Mouse (Mus musculus) E14TG2a.4 (cell line): ENCODE data around the gene Srpr.

ENCODE experiments used
- CTCF ChIP-seq: conservative IDR thresholded peaks from 2 replicates; pipeline ENCODE4 v1.5.1; 2014; ENCODE audit warnings: low read length
- NANOG ChIP-seq: IDR thresholded peaks from 2 replicates; pipeline ENCODE4 v1.6.1; 2014; ENCODE audit warnings: borderline replicate concordance, low read length, mixed read lengths
- POU5F1 ChIP-seq: IDR thresholded peaks from 2 replicates; pipeline ENCODE4 v1.6.1; 2014; ENCODE audit warnings: low read length, borderline replicate concordance

GRCm38 (mm10) chr9:35156002-35156710 lies 43.8 kb upstream of the Srpr start:
- TF ChIP-seq CTCF (no peak), POU5F1 (no peak), NANOG (no peak)
